Mouse (Mus musculus) intestine, embryonic 15.5 days (tissue): ENCODE results near the gene Pyroxd2. TPM values are rescaled to one million over a fixed set of nuclear protein-coding genes. Genes with fewer than 3 reads are reported as not detected.

Source experiments
- ATAC-seq: fragments of 200-750 bp; cut with Nextera tagmentation; 2 replicates; pipeline ENCODE4 v1.8.0; 2017; ENCODE audit warnings: moderate TSS enrichment, moderate library complexity
- H3K27ac ChIP-seq: fragments of 300-500 bp; sonication (generic); 2 replicates; pipeline ENCODE4 v1.5.1; 2015; ENCODE audit warnings: mild to moderate bottlenecking, inconsistent platforms
- H3K27me3 ChIP-seq: fragments of 300-500 bp; sonication (generic); replicated peaks from 2 replicates; pipeline ENCODE4 v1.6.1; 2015; ENCODE audit warnings: inconsistent platforms
- H3K36me3 ChIP-seq: fragments of 300-500 bp; sonication (generic); 2 replicates; pipeline ENCODE4 v1.6.1; 2015; ENCODE audit warnings: inconsistent platforms
- H3K4me1 ChIP-seq: fragments of 300-500 bp; sonication (generic); replicated peaks from 2 replicates; pipeline ENCODE4 v1.6.1; 2015; ENCODE audit warnings: inconsistent platforms
- H3K4me2 ChIP-seq: fragments of 300-500 bp; sonication (generic); replicated peaks from 2 replicates; pipeline ENCODE4 v1.6.1; 2015; ENCODE audit warnings: mild to moderate bottlenecking, inconsistent platforms
- H3K4me3 ChIP-seq: fragments of 300-500 bp; sonication (generic); replicated peaks from 2 replicates; pipeline ENCODE4 v1.5.1; 2015; ENCODE audit warnings: inconsistent platforms
- H3K9ac ChIP-seq: fragments of 300-500 bp; sonication (generic); 2 replicates; pipeline ENCODE4 v1.6.1; 2015; ENCODE audit warnings: inconsistent platforms
- H3K9me3 ChIP-seq: fragments of 300-500 bp; sonication (generic); 2 replicates; pipeline ENCODE4 v1.6.1; 2016; ENCODE audit warnings: inconsistent platforms
- WGBS: fragments of 180-500 bp; shearing (Covaris S2); methylation state at CpG from one replicate; pipeline ENCODE4 v1.1.7; 2015; 5-methylcytosine and 5-hydroxymethylcytosine counted together
- polyA plus RNA-seq: library from polyadenylated mRNA; unstranded; fragments of >200 nt; fragmentation: Nextera tagmentation; extraction: Ambion mirVana; gene quantifications from 2 replicates; pipeline ENCODE4 v1.2.1, GENCODE M21; 2015

Pyroxd2 gene
- polyA plus RNA-seq, 1 experiment from 2014 or later: 5.9 TPM

DNA sequence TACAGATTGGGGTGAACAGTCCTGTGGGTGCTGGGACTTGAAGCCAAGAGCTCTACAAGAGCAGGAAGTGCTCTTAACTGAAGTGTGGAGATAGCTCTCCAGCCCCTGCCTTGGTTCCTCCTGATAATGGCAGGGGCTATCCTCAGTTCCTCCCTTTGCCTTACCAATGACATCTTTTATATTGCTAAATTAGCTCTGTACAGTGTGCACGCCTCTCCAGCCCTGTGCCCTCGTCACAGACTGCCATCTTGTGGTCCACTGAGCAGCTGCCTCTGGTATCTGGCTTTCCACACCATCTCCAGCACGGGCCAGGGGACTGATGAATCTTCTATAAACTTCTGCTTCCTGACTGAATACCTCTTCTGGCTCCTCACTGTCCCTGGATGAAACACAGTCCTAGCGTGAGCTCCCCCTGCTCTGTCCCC, 8.4 kb downstream of the Pyroxd2 start:
- ATAC-seq: peak; percentile 79
- 15% methylated on average over 4 of the region's 4 CpGs for WGBS
- H3K27ac ChIP-seq: peak overlapping the region; percentile 56; the same call in 1 of the 2 replicates
- H3K4me3 ChIP-seq: no peak overlapping the region
- no peaks in the 10 kb centered on the region for H3K9me3 ChIP-seq
- no peak overlapping the region for H3K4me2 ChIP-seq
- H3K4me1 ChIP-seq: peaks cover 29% of the 10 kb centered on the region
- H3K27me3 ChIP-seq: no peaks in the 10 kb centered on the region
- H3K36me3 ChIP-seq: no peaks in the 10 kb centered on the region
- no peak overlapping the region for H3K9ac ChIP-seq

DNA sequence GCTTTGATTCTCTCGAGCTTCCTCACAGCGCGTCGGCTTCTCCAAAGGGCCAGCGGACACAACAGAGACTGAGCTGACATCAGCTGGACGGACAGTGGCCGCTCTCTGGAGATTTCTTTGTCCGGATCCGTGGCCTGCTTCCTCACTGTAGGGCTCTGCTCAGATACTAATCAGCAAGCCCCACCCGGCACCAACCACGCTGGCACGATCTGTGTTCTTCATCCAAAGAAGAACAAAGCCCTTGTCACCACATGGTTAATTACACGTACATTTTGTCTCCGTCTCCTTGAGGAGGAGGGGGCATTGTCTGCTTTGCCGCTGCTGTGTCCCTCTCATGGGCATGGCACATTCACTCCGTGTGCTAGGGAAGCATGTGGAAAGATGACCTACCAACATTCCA, 9.3 kb downstream of the Pyroxd2 start:
- no peak overlapping the region for H3K27ac ChIP-seq
- H3K4me3 ChIP-seq: no peak overlapping the region
- H3K9me3 ChIP-seq: no peaks in the 10 kb centered on the region
- H3K36me3 ChIP-seq: no peaks in the 10 kb centered on the region
- ATAC-seq: no peak
- H3K27me3 ChIP-seq: no peaks in the 10 kb centered on the region
- 78% methylated on average over 16 of the region's 16 CpGs for WGBS
- H3K4me2 ChIP-seq: no peak overlapping the region
- H3K9ac ChIP-seq: no peak overlapping the region
- H3K4me1 ChIP-seq: peaks cover 29% of the 10 kb centered on the region

DNA sequence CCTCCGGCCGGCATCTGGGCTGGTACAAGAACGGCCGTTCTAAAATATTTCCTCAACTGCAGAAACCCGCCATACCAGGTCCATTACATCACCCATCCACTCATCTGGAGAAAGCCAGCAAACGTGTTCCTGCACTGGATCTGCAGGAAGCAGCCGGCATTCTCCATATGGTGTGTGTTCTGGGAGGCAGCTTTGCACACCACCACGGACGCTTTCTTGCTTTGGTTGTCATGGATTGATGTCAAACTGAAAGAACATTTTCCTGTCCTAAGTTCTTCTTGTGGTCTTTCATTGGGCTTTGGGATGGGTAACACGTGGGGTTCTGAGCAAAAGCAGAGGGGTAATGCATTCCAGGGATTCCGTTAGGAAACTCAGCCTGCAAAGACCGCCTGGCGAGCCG, 10.7 kb downstream of the Pyroxd2 start:
- peak overlapping the region; percentile 72 for H3K27ac ChIP-seq
- 40% methylated on average over 14 of the region's 14 CpGs for WGBS
- H3K36me3 ChIP-seq: no peaks in the 10 kb centered on the region
- H3K4me3 ChIP-seq: no peak overlapping the region
- H3K9me3 ChIP-seq: no peaks in the 10 kb centered on the region
- 0 out of 2 replicates have a peak overlapping the region, but pooled peaks have one; percentile 9 for H3K4me2 ChIP-seq
- no peaks in the 10 kb centered on the region for H3K27me3 ChIP-seq
- H3K9ac ChIP-seq: no peak overlapping the region
- peaks cover 29% of the 10 kb centered on the region for H3K4me1 ChIP-seq
- ATAC-seq: no peak; the same call in 1 of the 2 replicates

DNA sequence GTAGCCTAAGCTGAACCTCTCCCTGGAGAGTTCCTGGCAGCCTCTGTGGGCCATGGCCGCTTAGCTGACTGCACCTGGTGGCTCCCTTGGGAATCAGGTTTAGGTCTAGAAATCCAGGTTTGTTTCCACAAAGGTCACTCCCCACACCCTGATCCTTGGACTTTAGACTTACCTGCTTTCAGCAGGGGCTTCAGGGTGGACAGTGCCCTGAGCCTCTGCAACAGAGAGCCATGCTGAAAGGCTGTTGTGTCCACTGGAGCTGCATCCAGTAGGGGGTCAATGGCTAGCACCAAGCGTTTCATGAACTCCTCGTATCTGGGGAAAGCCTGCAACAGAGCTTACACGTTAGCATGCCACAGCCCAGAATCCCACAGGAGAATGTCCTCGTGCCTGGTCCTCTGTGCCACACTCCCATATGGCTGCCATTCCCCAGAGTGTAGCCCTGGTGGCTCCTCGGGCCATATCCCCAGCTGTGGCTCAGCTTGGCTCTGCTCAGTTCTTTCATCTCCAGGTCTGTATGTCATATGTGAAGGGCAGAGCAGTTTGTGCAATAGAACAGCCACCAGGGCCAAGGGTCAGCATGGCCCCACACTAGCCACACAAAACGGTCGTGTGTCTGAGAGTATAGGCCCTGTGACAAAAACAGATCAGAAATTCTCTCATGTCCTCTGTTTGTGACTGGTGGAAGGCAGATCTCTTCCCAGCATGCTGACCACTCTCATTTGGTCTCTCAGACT, 12.2 kb downstream of the Pyroxd2 start:
- ATAC-seq: no peak; the same call in 1 of the 2 replicates
- Histone ChIP-seq H3K9ac (no peak overlapping the region), H3K27me3 (no peaks in the 10 kb centered on the region), H3K4me3 (no peak overlapping the region), H3K4me1 (peaks cover 27% of the 10 kb centered on the region), H3K27ac (no peak overlapping the region), H3K4me2 (no peak overlapping the region), H3K36me3 (no peaks in the 10 kb centered on the region), H3K9me3 (no peaks in the 10 kb centered on the region)
- WGBS: 80% methylated on average over 8 of the region's 8 CpGs

DNA sequence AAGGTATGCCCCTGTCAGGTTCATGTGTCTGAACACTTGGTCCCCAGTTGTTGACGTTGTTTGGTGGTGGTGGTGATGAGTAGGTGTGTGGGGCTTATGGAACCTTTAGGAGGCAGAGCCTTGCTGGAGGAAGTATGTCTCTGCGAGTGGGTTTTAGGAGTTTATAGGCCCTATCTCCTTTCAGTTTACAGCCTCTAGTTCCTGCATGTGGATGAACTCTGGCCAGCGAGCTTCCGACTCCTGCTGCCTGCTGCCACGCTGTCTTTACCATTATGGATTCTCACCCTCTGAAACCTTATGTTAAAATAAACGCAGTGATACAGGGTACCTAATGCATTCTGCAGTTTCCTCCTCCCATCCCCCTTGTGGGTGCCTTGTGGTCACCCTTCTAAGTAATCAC, 12.8 kb downstream of the Pyroxd2 start:
- H3K27ac ChIP-seq: no peak overlapping the region
- ATAC-seq: no peak
- WGBS: 67% methylated on average over 6 of the region's 6 CpGs

DNA sequence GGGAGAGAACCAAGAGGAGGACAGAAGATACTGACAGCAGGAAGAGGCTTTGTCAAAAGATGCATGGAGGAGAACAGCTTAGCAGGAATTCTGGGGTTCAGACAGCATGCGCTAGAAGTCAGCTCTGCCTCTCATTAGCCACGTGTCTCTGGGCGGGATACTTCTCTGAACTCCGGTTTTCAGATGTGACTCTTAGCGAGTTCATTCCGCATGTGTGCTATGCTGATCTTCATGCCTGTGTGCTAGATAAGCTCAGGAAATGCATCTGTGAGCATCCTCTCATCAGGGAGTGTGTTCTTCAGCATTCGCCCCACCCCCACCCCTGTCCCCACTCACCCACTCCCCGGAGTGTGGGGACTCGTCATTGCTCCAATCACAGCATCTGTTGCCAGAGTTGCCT, 14.8 kb downstream of the Pyroxd2 start:
- no peak for ATAC-seq
- 76% methylated on average over 9 of the region's 9 CpGs for WGBS

More for the DNA sequence above, 12.8 kb downstream of the Pyroxd2 start:
- Histone ChIP-seq H3K4me2 (no peak overlapping the region), H3K4me3 (no peak overlapping the region), H3K36me3 (no peaks in the 10 kb centered on the region), H3K27me3 (no peaks in the 10 kb centered on the region), H3K9me3 (no peaks in the 10 kb centered on the region), H3K4me1 (peaks cover 24% of the 10 kb centered on the region), H3K9ac (no peak overlapping the region)

DNA sequence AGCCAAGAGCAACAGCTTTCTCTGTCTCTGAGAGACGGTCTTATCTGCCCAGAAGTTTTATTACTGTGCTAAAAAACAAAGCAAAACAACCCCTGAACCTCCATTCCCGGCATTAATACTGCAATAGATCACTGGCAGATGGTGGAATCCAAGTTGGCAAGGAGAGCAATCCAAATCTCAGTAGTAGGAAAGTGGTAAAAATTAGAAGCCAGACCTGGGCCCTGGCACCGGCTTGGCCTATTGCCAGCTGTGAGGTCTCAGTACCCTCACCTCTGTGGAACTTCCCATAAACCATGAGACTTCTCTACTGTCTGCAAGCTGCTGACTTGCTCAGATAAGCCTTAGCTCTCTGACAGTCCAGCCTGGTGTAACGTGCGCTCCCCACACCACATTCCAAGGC, 17.6 kb downstream of the Pyroxd2 start:
- H3K9ac ChIP-seq: no peak overlapping the region
- no peak overlapping the region for H3K27ac ChIP-seq
- H3K4me2 ChIP-seq: no peak overlapping the region
- no peak overlapping the region for H3K4me3 ChIP-seq
- no peaks in the 10 kb centered on the region for H3K27me3 ChIP-seq
- no peak for ATAC-seq
- H3K9me3 ChIP-seq: no peaks in the 10 kb centered on the region
- H3K4me1 ChIP-seq: no peaks in the 10 kb centered on the region
- H3K36me3 ChIP-seq: no peaks in the 10 kb centered on the region
- WGBS: 50% methylated on average over 5 of the region's 5 CpGs

More for the DNA sequence above, 14.8 kb downstream of the Pyroxd2 start:
- peaks cover 15% of the 10 kb centered on the region; the same call in 1 of the 2 replicates for H3K4me1 ChIP-seq
- H3K9me3 ChIP-seq: no peaks in the 10 kb centered on the region
- no peaks in the 10 kb centered on the region for H3K36me3 ChIP-seq
- no peak overlapping the region for H3K27ac ChIP-seq
- no peak overlapping the region for H3K4me3 ChIP-seq
- no peak overlapping the region for H3K9ac ChIP-seq
- H3K4me2 ChIP-seq: no peak overlapping the region
- no peaks in the 10 kb centered on the region for H3K27me3 ChIP-seq

DNA sequence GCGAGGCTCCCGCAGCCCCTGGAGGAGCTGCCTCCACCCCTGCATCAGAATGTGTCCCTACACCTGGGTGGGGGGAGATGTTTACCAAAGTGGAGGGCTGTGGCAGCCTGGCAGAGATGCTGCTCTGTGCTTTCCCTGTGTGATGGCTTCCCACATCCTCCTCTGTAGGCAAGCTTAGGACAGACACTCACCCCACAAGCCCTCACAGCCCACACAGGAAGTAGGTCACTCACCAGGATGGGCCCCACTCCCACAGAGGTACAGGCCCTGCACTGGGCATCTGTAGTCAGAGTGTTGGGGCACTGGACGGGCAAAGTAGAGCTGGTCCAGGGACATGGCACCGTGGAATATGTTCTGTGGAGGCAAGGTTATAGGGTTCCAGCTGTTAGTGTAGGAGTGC, 25.2 kb downstream of the Pyroxd2 start:
- Histone ChIP-seq H3K4me1 (peaks cover 34% of the 10 kb centered on the region), H3K9ac (no peak overlapping the region), H3K9me3 (no peaks in the 10 kb centered on the region), H3K27ac (no peak overlapping the region), H3K4me2 (no peak overlapping the region), H3K27me3 (no peaks in the 10 kb centered on the region), H3K36me3 (no peaks in the 10 kb centered on the region), H3K4me3 (no peak overlapping the region)
- 88% methylated on average over 4 of the region's 4 CpGs for WGBS
- no peak for ATAC-seq

DNA sequence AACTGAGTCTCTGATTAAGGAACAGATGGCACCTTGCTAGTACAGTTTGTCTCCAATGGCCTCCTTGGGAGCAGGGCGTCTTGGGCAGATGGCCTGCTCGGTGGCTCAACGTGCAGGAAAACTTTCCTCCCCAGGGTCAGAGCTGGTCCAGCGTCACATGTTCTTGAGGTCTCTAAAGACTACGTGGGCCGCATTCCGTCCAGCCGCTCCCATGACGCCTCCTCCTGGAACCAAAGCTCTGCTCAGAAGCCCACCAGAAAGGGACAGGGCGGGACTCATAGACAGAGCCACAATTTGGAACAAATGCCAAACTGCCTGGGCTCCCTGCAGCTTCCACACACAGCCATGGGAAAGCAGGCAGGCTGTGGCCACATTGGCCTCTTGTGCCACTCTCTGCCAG, 25.8 kb downstream of the Pyroxd2 start:
- WGBS: 93% methylated on average over 10 of the region's 10 CpGs
- no peaks in the 10 kb centered on the region for H3K9me3 ChIP-seq
- H3K27me3 ChIP-seq: no peaks in the 10 kb centered on the region
- ATAC-seq: no peak
- peaks cover 40% of the 10 kb centered on the region for H3K4me1 ChIP-seq
- no peaks in the 10 kb centered on the region for H3K36me3 ChIP-seq
- no peak overlapping the region for H3K27ac ChIP-seq
- H3K4me2 ChIP-seq: no peak overlapping the region
- H3K4me3 ChIP-seq: no peak overlapping the region
- no peak overlapping the region for H3K9ac ChIP-seq

DNA sequence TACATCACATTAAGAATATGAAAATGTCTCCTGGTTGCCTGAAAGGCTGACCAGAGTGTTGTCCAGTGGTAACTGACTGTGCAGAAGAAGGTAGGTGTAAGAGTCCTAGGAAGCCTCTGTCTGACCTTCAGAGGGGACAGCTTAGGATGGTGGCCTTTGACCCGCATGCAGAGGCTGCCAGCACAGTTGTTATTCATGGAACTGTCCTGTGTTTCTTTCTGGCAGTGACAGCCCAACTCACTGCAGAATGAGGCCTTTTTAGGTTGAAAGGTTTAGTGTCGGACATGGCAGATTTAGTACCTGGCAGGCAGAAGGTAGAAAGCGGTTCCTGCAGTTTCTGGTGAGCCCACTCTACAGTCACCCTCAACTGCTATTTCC, 26.6 kb downstream of the Pyroxd2 start:
- H3K4me2 ChIP-seq: no peak overlapping the region
- H3K4me3 ChIP-seq: no peak overlapping the region
- H3K27ac ChIP-seq: no peak overlapping the region
- H3K36me3 ChIP-seq: no peaks in the 10 kb centered on the region
- no peaks in the 10 kb centered on the region for H3K27me3 ChIP-seq
- no peaks in the 10 kb centered on the region for H3K9me3 ChIP-seq
- ATAC-seq: no peak
- 67% methylated on average over 3 of the region's 3 CpGs for WGBS
- no peak overlapping the region for H3K9ac ChIP-seq
- peaks cover 41% of the 10 kb centered on the region for H3K4me1 ChIP-seq

DNA sequence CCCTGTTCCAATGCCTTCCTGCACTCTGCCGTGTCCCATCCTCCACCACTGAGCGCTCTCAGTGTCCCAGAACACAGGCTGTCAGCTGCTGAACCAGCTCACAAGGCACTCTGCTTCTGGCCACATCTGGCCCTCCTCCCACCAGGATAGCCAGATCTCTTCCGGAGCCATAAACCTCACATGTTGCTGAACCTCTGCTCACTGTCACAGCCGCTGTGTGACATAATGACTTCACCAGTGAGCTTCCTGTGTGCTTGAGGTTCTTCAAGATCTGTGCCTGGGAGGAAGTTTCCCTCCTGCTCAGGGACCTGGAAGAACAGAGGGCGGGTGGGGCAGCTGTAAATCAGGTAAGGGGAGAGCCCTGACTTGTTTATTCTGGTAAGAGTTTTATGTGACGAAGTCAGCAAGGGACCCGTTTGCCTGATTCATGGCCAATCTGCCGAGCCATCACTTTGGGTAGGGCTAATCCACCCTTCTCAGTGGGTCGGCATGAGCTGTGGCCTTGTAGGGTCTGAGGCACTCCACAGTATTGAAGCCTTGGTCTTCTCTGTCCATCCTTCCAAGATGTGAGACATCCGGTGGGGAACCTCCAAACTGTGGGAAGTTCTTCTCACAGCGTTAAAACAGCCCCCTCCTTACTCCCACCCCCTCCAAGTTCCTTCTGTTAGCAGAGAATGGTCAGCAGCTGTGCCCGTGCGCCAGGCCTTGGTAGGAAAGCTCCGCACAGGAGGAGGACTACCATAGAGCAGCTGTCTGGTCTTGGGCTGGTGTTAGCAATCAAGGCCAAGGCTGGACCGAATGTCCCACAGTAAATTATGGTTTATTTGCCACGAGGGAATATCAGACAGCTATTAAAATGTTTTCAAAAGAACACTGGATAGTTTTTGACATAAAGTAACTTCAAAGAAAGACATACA, 27.3 kb downstream of the Pyroxd2 start:
- 0 out of 2 replicates have a peak overlapping the region, but pooled peaks have one; percentile 5 for H3K9ac ChIP-seq
- 0 out of 2 replicates have a peak overlapping the region, but pooled peaks have one; percentile 40 for H3K27ac ChIP-seq

DNA sequence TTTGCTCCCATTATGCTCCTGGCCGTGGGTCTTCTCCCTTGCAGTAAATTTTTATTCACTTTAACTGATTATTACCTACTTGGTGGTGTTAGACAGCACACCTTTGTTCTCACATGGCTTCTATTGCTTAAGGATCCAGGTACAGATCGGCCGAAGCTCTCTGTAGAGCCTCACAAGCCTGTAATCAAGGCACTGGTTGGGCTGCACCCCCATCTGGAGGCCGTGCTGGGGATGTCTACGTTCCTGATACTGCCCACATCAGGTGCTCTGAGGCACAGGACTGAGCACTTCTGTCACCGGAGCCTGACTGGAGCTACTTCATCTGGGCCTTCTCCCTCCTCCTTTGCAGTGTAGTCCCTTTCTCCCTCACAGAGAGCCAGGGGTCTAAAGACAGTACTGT, 29.3 kb downstream of the Pyroxd2 start:
- no peak overlapping the region for H3K9ac ChIP-seq
- WGBS: 68% methylated on average over 6 of the region's 6 CpGs
- H3K4me2 ChIP-seq: no peak overlapping the region
- H3K4me1 ChIP-seq: peaks cover 47% of the 10 kb centered on the region
- H3K36me3 ChIP-seq: no peaks in the 10 kb centered on the region
- peak overlapping the region; percentile 69; the same call in 1 of the 2 replicates for H3K27ac ChIP-seq
- H3K9me3 ChIP-seq: no peaks in the 10 kb centered on the region
- no peak overlapping the region for H3K4me3 ChIP-seq
- no peaks in the 10 kb centered on the region for H3K27me3 ChIP-seq
- peak; percentile 34 for ATAC-seq

More for the DNA sequence above, 27.3 kb downstream of the Pyroxd2 start:
- no peaks in the 10 kb centered on the region for H3K9me3 ChIP-seq
- no peak overlapping the region for H3K4me3 ChIP-seq
- H3K4me2 ChIP-seq: 0 out of 2 replicates have a peak overlapping the region, but pooled peaks have one; percentile 9
- peak; percentile 35; the same call in 1 of the 2 replicates for ATAC-seq
- 40% methylated on average over 16 of the region's 16 CpGs for WGBS
- H3K4me1 ChIP-seq: peaks cover 41% of the 10 kb centered on the region
- no peaks in the 10 kb centered on the region for H3K36me3 ChIP-seq
- H3K27me3 ChIP-seq: no peaks in the 10 kb centered on the region
